Mouse (Mus musculus) forebrain, embryonic 13.5 days (tissue): ENCODE results near the gene Gm28047. TPM values are rescaled to one million over a fixed set of nuclear protein-coding genes. Genes with fewer than 3 reads are reported as not detected.
A peak's percentile ranks its signal among the peaks of the same experiment; 100 is the strongest.

Experiments
- ATAC-seq: fragments of 200-750 bp; cut with Nextera tagmentation; 2 replicates; pipeline ENCODE4 v1.8.0; 2017
- H3K27ac ChIP-seq: fragments of 300-500 bp; sonication (generic); 2 replicates; pipeline ENCODE4 v1.5.1; 2015; ENCODE audit warnings: inconsistent platforms, mild to moderate bottlenecking, moderate library complexity
- H3K27me3 ChIP-seq: fragments of 300-500 bp; sonication (generic); 2 replicates; pipeline ENCODE4 v1.6.1; 2015; ENCODE audit warnings: mild to moderate bottlenecking, inconsistent platforms
- H3K36me3 ChIP-seq: fragments of 300-500 bp; sonication (generic); 2 replicates; pipeline ENCODE4 v1.6.1; 2015; ENCODE audit warnings: mild to moderate bottlenecking, inconsistent platforms; ENCODE audit not compliant: poor library complexity, severe bottlenecking
- H3K4me1 ChIP-seq: fragments of 300-500 bp; sonication (generic); 2 replicates; pipeline ENCODE4 v1.6.1; 2015; ENCODE audit warnings: inconsistent platforms
- H3K4me2 ChIP-seq: fragments of 300-500 bp; sonication (generic); 2 replicates; pipeline ENCODE4 v1.6.1; 2015; ENCODE audit warnings: inconsistent platforms, mild to moderate bottlenecking, moderate library complexity
- H3K4me3 ChIP-seq: fragments of 300-500 bp; sonication (generic); 2 replicates; pipeline ENCODE4 v1.5.1; 2015; ENCODE audit warnings: mild to moderate bottlenecking, inconsistent platforms
- H3K9ac ChIP-seq: fragments of 300-500 bp; sonication (generic); 2 replicates; pipeline ENCODE4 v1.6.1; 2015; ENCODE audit warnings: mild to moderate bottlenecking, inconsistent platforms
- H3K9me3 ChIP-seq: fragments of 300-500 bp; sonication (generic); replicated peaks from 2 replicates; pipeline ENCODE4 v1.6.1; 2016; ENCODE audit warnings: inconsistent platforms
- WGBS: fragments of 180-500 bp; shearing (Covaris S2); methylation state at CpG from one replicate; pipeline ENCODE4 v1.1.7; 2015; 5-methylcytosine and 5-hydroxymethylcytosine counted together
- polyA plus RNA-seq: library from polyadenylated mRNA; unstranded; fragments of >200 nt; fragmentation: Nextera tagmentation; extraction: Ambion mirVana; gene quantifications from 2 replicates; pipeline ENCODE4 v1.2.1, GENCODE M21; 2015

The Gm28047 gene
- polyA plus RNA-seq, 1 experiment from 2014 or later = not detected

GRCm38 (mm10) chr15:102576972-102577371 is 47.9 kb downstream of the Gm28047 start:
- no peak overlapping the region for H3K4me2 ChIP-seq
- H3K27ac ChIP-seq = peak overlapping the region; percentile 46
- no peak for ATAC-seq
- H3K4me3 ChIP-seq = no peak overlapping the region
- H3K27me3 ChIP-seq = no peaks in the 10 kb centered on the region
- H3K9me3 ChIP-seq = no peaks in the 10 kb centered on the region
- H3K4me1 ChIP-seq = peaks cover 9% of the 10 kb centered on the region
- no peak overlapping the region for H3K9ac ChIP-seq
- 47% methylated on average over 1 of the region's 1 CpGs for WGBS
- no peaks in the 10 kb centered on the region for H3K36me3 ChIP-seq

- Histone ChIP-seq H3K36me3 (no peaks in the 10 kb centered on the region), H3K4me1 (peaks cover 8% of the 10 kb centered on the region), H3K4me2 (no peak overlapping the region), H3K4me3 (no peak overlapping the region), H3K9me3 (no peaks in the 10 kb centered on the region), H3K27me3 (no peaks in the 10 kb centered on the region), H3K9ac (no peak overlapping the region), H3K27ac (no peak overlapping the region)
- 83% methylated on average over 3 of the region's 3 CpGs for WGBS
- no peak for ATAC-seq
Observed at GRCm38 (mm10) chr15:102572081-102572480, 52.8 kb downstream of the Gm28047 start.

GRCm38 (mm10) chr15:102567849-102568248 is 57.0 kb downstream of the Gm28047 start:
- ATAC-seq = no peak
- H3K4me2 ChIP-seq = no peak overlapping the region
- H3K36me3 ChIP-seq = peaks cover 6% of the 10 kb centered on the region; the same call in 1 of the 2 replicates
- no peak overlapping the region for H3K27ac ChIP-seq
- H3K9me3 ChIP-seq = no peaks in the 10 kb centered on the region
- 88% methylated on average over 2 of the region's 2 CpGs for WGBS
- H3K4me3 ChIP-seq = no peak overlapping the region
- no peaks in the 10 kb centered on the region for H3K27me3 ChIP-seq
- H3K4me1 ChIP-seq = no peaks in the 10 kb centered on the region
- H3K9ac ChIP-seq = no peak overlapping the region

- Histone ChIP-seq H3K27me3 (no peaks in the 10 kb centered on the region), H3K4me2 (no peak overlapping the region), H3K27ac (no peak overlapping the region), H3K4me3 (no peak overlapping the region), H3K9me3 (no peaks in the 10 kb centered on the region), H3K36me3 (peaks cover 18% of the 10 kb centered on the region; the same call in 1 of the 2 replicates), H3K4me1 (no peaks in the 10 kb centered on the region), H3K9ac (no peak overlapping the region)
- 64% methylated on average over 5 of the region's 5 CpGs for WGBS
- no peak for ATAC-seq
Observed at GRCm38 (mm10) chr15:102563681-102564080, 61.2 kb downstream of the Gm28047 start.

- no peaks in the 10 kb centered on the region for H3K27me3 ChIP-seq
- no peak overlapping the region for H3K4me2 ChIP-seq
- WGBS = 84% methylated on average over 3 of the region's 3 CpGs
- H3K9ac ChIP-seq = no peak overlapping the region
- H3K27ac ChIP-seq = no peak overlapping the region
- ATAC-seq = no peak
- H3K9me3 ChIP-seq = no peaks in the 10 kb centered on the region
- H3K4me3 ChIP-seq = no peak overlapping the region
- H3K36me3 ChIP-seq = peaks cover 18% of the 10 kb centered on the region; the same call in 1 of the 2 replicates
- H3K4me1 ChIP-seq = no peaks in the 10 kb centered on the region
Observed at GRCm38 (mm10) chr15:102563061-102563460, 61.8 kb downstream of the Gm28047 start.

- Histone ChIP-seq H3K27me3 (no peaks in the 10 kb centered on the region), H3K27ac (no peak overlapping the region), H3K4me1 (no peaks in the 10 kb centered on the region), H3K9ac (no peak overlapping the region), H3K9me3 (no peaks in the 10 kb centered on the region), H3K36me3 (peaks cover 18% of the 10 kb centered on the region; the same call in 1 of the 2 replicates), H3K4me2 (no peak overlapping the region), H3K4me3 (no peak overlapping the region)
- 92% methylated on average over 1 of the region's 1 CpGs for WGBS
- no peak for ATAC-seq
Observed at GRCm38 (mm10) chr15:102562491-102562890, 62.4 kb downstream of the Gm28047 start.

GRCm38 (mm10) chr15:102557580-102557979 is 67.3 kb downstream of the Gm28047 start:
- ATAC-seq = no peak
- no peak overlapping the region for H3K27ac ChIP-seq

GRCm38 (mm10) chr15:102555581-102555980 is 69.3 kb downstream of the Gm28047 start:
- H3K4me3 ChIP-seq = no peak overlapping the region
- WGBS = 93% methylated on average over 1 of the region's 1 CpGs
- H3K4me2 ChIP-seq = no peak overlapping the region
- peaks cover 57% of the 10 kb centered on the region for H3K36me3 ChIP-seq
- no peak for ATAC-seq
- H3K4me1 ChIP-seq = no peaks in the 10 kb centered on the region
- no peaks in the 10 kb centered on the region for H3K27me3 ChIP-seq
- H3K9me3 ChIP-seq = no peaks in the 10 kb centered on the region
- H3K9ac ChIP-seq = no peak overlapping the region
- no peak overlapping the region for H3K27ac ChIP-seq

More at GRCm38 (mm10) chr15:102557580-102557979, 67.3 kb downstream of the Gm28047 start:
- Histone ChIP-seq H3K9me3 (no peaks in the 10 kb centered on the region), H3K4me3 (no peak overlapping the region), H3K4me2 (no peak overlapping the region), H3K27me3 (no peaks in the 10 kb centered on the region), H3K9ac (no peak overlapping the region), H3K4me1 (no peaks in the 10 kb centered on the region), H3K36me3 (peaks cover 40% of the 10 kb centered on the region)

- H3K4me2 ChIP-seq = no peak overlapping the region
- H3K9ac ChIP-seq = no peak overlapping the region
- no peak overlapping the region for H3K4me3 ChIP-seq
- peaks cover 66% of the 10 kb centered on the region for H3K36me3 ChIP-seq
- no peak overlapping the region for H3K27ac ChIP-seq
- peaks cover under 1% of the 10 kb centered on the region; the same call in 1 of the 2 replicates for H3K4me1 ChIP-seq
- no peaks in the 10 kb centered on the region for H3K9me3 ChIP-seq
- no peaks in the 10 kb centered on the region for H3K27me3 ChIP-seq
- 94% methylated on average over 5 of the region's 5 CpGs for WGBS
- ATAC-seq = no peak
Observed at GRCm38 (mm10) chr15:102552599-102552998, 72.3 kb downstream of the Gm28047 start.

- Histone ChIP-seq H3K4me2 (no peak overlapping the region), H3K9ac (no peak overlapping the region), H3K9me3 (no peaks in the 10 kb centered on the region), H3K36me3 (peaks cover 62% of the 10 kb centered on the region), H3K27me3 (no peaks in the 10 kb centered on the region), H3K27ac (peak overlapping the region; percentile 74), H3K4me3 (no peak overlapping the region), H3K4me1 (peaks cover 16% of the 10 kb centered on the region)
- WGBS = 67% methylated on average over 3 of the region's 3 CpGs
- ATAC-seq = peak; percentile 58; the same call in 1 of the 2 replicates
Observed at GRCm38 (mm10) chr15:102547478-102547877, 77.4 kb downstream of the Gm28047 start.

- Histone ChIP-seq H3K4me3 (no peak overlapping the region), H3K27ac (peak overlapping the region; percentile 74), H3K9me3 (no peaks in the 10 kb centered on the region), H3K36me3 (peaks cover 61% of the 10 kb centered on the region), H3K4me2 (no peak overlapping the region), H3K9ac (no peak overlapping the region), H3K27me3 (no peaks in the 10 kb centered on the region), H3K4me1 (peaks cover 16% of the 10 kb centered on the region)
- peak; percentile 87 for ATAC-seq
- 72% methylated on average over 3 of the region's 3 CpGs for WGBS
Observed at GRCm38 (mm10) chr15:102546677-102547427, 78.0 kb downstream of the Gm28047 start.

GRCm38 (mm10) chr15:102546246-102546645 is 78.6 kb downstream of the Gm28047 start:
- H3K4me3 ChIP-seq = no peak overlapping the region
- H3K27ac ChIP-seq = peak overlapping the region; percentile 74
- H3K27me3 ChIP-seq = no peaks in the 10 kb centered on the region
- peak; percentile 41; the same call in 1 of the 2 replicates for ATAC-seq
- no peak overlapping the region for H3K4me2 ChIP-seq
- H3K36me3 ChIP-seq = peaks cover 61% of the 10 kb centered on the region
- H3K9ac ChIP-seq = no peak overlapping the region
- H3K9me3 ChIP-seq = no peaks in the 10 kb centered on the region
- WGBS = 82% methylated on average over 3 of the region's 3 CpGs
- peaks cover 16% of the 10 kb centered on the region for H3K4me1 ChIP-seq
